Mouse (Mus musculus): ENCODE data around the gene Shc3. TPM values are rescaled to one million over a fixed set of nuclear protein-coding genes. Genes with fewer than 3 reads are reported as not detected.

The Shc3 gene
- total and polyA plus RNA-seq, 3 experiments: 0.15 to 0.40 TPM; not detected in 1

- DNase-seq (ENCODE audit: extremely low read depth): no peak
These were observed 17.0 kb downstream of the Shc3 start for GRCm38 (mm10) chr13:51552233-51552632.

GRCm38 (mm10) chr13:51551824-51552223 lies 17.4 kb downstream of the Shc3 start:
- no peak for TF ChIP-seq IRF4 (IDR thresholded peaks at IDR 0.05; ENCODE audit: low read depth, low read length)
- no peak for TF ChIP-seq JUN (IDR thresholded peaks at IDR 0.05; ENCODE audit: insufficient read depth, low read depth, low read length)

More at GRCm38 (mm10) chr13:51552233-51552632, 17.0 kb downstream of the Shc3 start:
- no peaks in the 10 kb centered on the region for H3K36me3 ChIP-seq (replicated peaks in 1 of 2; ENCODE audit: control insufficient read depth in 1 of 2, insufficient read depth in 1 of 2, low read length in 1 of 2)
- no peaks in the 10 kb centered on the region for H3K79me2 ChIP-seq (replicated peaks; ENCODE audit: control insufficient read depth, extremely low read depth, insufficient read depth, poor library complexity, severe bottlenecking)
- TF ChIP-seq ELF1 (IDR thresholded peaks at IDR 0.05; ENCODE audit: low read depth, low read length): no peak
- no peak for TF ChIP-seq JUN (IDR thresholded peaks at IDR 0.05; ENCODE audit: insufficient read depth, low read depth, low read length)
- TF ChIP-seq TBP (conservative IDR thresholded peaks at IDR 0.05; ENCODE audit: low read depth, low read length): no peak
- no peak for TF ChIP-seq POLR2AphosphoS2 (IDR thresholded peaks at IDR 0.05; ENCODE audit: low read depth, low read length)
- peaks cover 5 to 13% of the 10 kb centered on the region in 2 experiments for H3K4me1 ChIP-seq (ENCODE audit: control insufficient read depth in 1 of 2, insufficient read depth in 2 of 2)
- H3K9ac ChIP-seq (ENCODE audit: insufficient read depth, low read depth): no peak overlapping the region
- in situ Hi-C loops (cut with MboI; ENCODE audit: low pct_ligation_motif_present, low pct_unique_long_range_greater_than_20kb, low sequenced_read_pairs) (no loop called here), dilution Hi-C loops (cut with MboI; ENCODE audit: extremely low pct_ligation_motif_present, extremely low pct_unique_long_range_greater_than_20kb, low sequenced_read_pairs) (no loop called here)
- no peaks in the 10 kb centered on the region for H3K27me3 ChIP-seq (replicated peaks)
- no peak overlapping the region for H3K4me2 ChIP-seq (ENCODE audit: insufficient read depth, low read depth, poor library complexity, severe bottlenecking)
- H3K4me3 ChIP-seq (replicated peaks in 1 of 3; ENCODE audit: low read depth in 2 of 3, low read length in 2 of 3, poor library complexity in 1 of 3): no peak overlapping the region
- H3K9me3 ChIP-seq (replicated peaks; ENCODE audit: low read length): no peaks in the 10 kb centered on the region
- H3K27ac ChIP-seq (ENCODE audit: insufficient read depth, low read depth): no peak overlapping the region

GRCm38 (mm10) chr13:51539816-51540215 lies 29.4 kb downstream of the Shc3 start:
- TF ChIP-seq ZC3H11A (IDR thresholded peaks at IDR 0.05; ENCODE audit: low read depth, low read length): no peak
- no peak for TF ChIP-seq MAZ (IDR thresholded peaks at IDR 0.05; ENCODE audit: low read depth, low read length)
- TF ChIP-seq RCOR1 (conservative IDR thresholded peaks at IDR 0.05; ENCODE audit: low read depth, low read length): no peak
- no peak for TF ChIP-seq TCF12 (IDR thresholded peaks at IDR 0.05; ENCODE audit: low read depth, low read length)
- TF ChIP-seq MAFK (IDR thresholded peaks at IDR 0.05; ENCODE audit: insufficient replicate concordance, low read length): no peak
- TF ChIP-seq SMC3 (IDR thresholded peaks at IDR 0.05; ENCODE audit: low read depth, low read length): no peak
- no peak for TF ChIP-seq NRF1 (IDR thresholded peaks at IDR 0.05; ENCODE audit: low read depth, low read length)
- TF ChIP-seq MXI1 (IDR thresholded peaks at IDR 0.05; ENCODE audit: low read depth, low read length): no peak
- no peak for TF ChIP-seq MEF2A (IDR thresholded peaks at IDR 0.05; ENCODE audit: borderline replicate concordance, low read depth, low read length)
- TF ChIP-seq CHD2 (IDR thresholded peaks at IDR 0.05; ENCODE audit: low read length): no peak
- TF ChIP-seq KAT2A (IDR thresholded peaks at IDR 0.05; ENCODE audit: insufficient replicate concordance, low read length): no peak
- TF ChIP-seq ELF1 (IDR thresholded peaks at IDR 0.05; ENCODE audit: low read depth, low read length): no peak
- TF ChIP-seq SIN3A (IDR thresholded peaks at IDR 0.05; ENCODE audit: low read length): no peak
- no peak for TF ChIP-seq MAX (IDR thresholded peaks at IDR 0.05; ENCODE audit: low read length)
- no peak for TF ChIP-seq RAD21 (IDR thresholded peaks at IDR 0.05; ENCODE audit: low read depth, low read length)
- Histone ChIP-seq H3K27me3 (replicated peaks) (no peaks in the 10 kb centered on the region), H3K9ac (ENCODE audit: insufficient read depth, low read depth) (no peak overlapping the region), H3K4me3 (replicated peaks in 1 of 3; ENCODE audit: low read depth in 2 of 3, low read length in 2 of 3, poor library complexity in 1 of 3) (no peak overlapping the region), H3K4me1 (ENCODE audit: control insufficient read depth in 1 of 2, insufficient read depth in 2 of 2) (peaks cover 0 to 29% of the 10 kb centered on the region in 2 experiments; a peak in 2 of 4 replicates), H3K4me2 (ENCODE audit: insufficient read depth, low read depth, poor library complexity, severe bottlenecking) (no peak overlapping the region), H3K36me3 (replicated peaks in 1 of 2; ENCODE audit: control insufficient read depth in 1 of 2, insufficient read depth in 1 of 2, low read length in 1 of 2) (no peaks in the 10 kb centered on the region), H3K79me2 (replicated peaks; ENCODE audit: control insufficient read depth, extremely low read depth, insufficient read depth, poor library complexity, severe bottlenecking) (no peaks in the 10 kb centered on the region), H3K9me3 (replicated peaks; ENCODE audit: low read length) (peaks cover 3% of the 10 kb centered on the region), H3K27ac (ENCODE audit: insufficient read depth, low read depth) (no peak overlapping the region)
- dilution Hi-C loops (cut with MboI; ENCODE audit: extremely low pct_ligation_motif_present, extremely low pct_unique_long_range_greater_than_20kb, low sequenced_read_pairs) (no loop called here), in situ Hi-C loops (cut with MboI; ENCODE audit: low pct_ligation_motif_present, low pct_unique_long_range_greater_than_20kb, low sequenced_read_pairs) (no loop called here)
- peak; percentile 29 for DNase-seq (ENCODE audit: extremely low read depth)

More at GRCm38 (mm10) chr13:51551824-51552223, 17.4 kb downstream of the Shc3 start:
- Histone ChIP-seq H3K36me3 (replicated peaks in 1 of 2; ENCODE audit: control insufficient read depth in 1 of 2, insufficient read depth in 1 of 2, low read length in 1 of 2) (no peaks in the 10 kb centered on the region), H3K27ac (ENCODE audit: insufficient read depth, low read depth) (no peak overlapping the region), H3K4me1 (ENCODE audit: control insufficient read depth in 1 of 2, insufficient read depth in 2 of 2) (peaks cover 5 to 13% of the 10 kb centered on the region in 2 experiments), H3K9ac (ENCODE audit: insufficient read depth, low read depth) (no peak overlapping the region), H3K9me3 (replicated peaks; ENCODE audit: low read length) (no peaks in the 10 kb centered on the region), H3K79me2 (replicated peaks; ENCODE audit: control insufficient read depth, extremely low read depth, insufficient read depth, poor library complexity, severe bottlenecking) (no peaks in the 10 kb centered on the region), H3K27me3 (replicated peaks) (no peaks in the 10 kb centered on the region), H3K4me3 (replicated peaks in 1 of 3; ENCODE audit: low read depth in 2 of 3, low read length in 2 of 3, poor library complexity in 1 of 3) (no peak overlapping the region), H3K4me2 (ENCODE audit: insufficient read depth, low read depth, poor library complexity, severe bottlenecking) (no peak overlapping the region)
- dilution Hi-C loops (cut with MboI; ENCODE audit: extremely low pct_ligation_motif_present, extremely low pct_unique_long_range_greater_than_20kb, low sequenced_read_pairs) (no loop called here), in situ Hi-C loops (cut with MboI; ENCODE audit: low pct_ligation_motif_present, low pct_unique_long_range_greater_than_20kb, low sequenced_read_pairs) (no loop called here)
- no peak for DNase-seq (ENCODE audit: extremely low read depth)

All from CH12.LX (cell line).